Mouse (Mus musculus): ENCODE results near the gene Patj. TPM values are rescaled to one million over a fixed set of nuclear protein-coding genes. Genes with fewer than 3 reads are reported as not detected.

Patj gene
- polyA plus RNA-seq, 1 experiment: 6.4 TPM

GRCm38 (mm10) chr4:98586303-98586702, 190.7 kb downstream of the Patj start:
- no peak overlapping the region for H3K4me3 ChIP-seq (ENCODE audit: insufficient read depth, low read length)
- TF ChIP-seq POLR2A (IDR thresholded peaks at IDR 0.05; ENCODE audit: low read depth, low read length): no peak
- no peak for TF ChIP-seq CTCF (IDR thresholded peaks at IDR 0.05; ENCODE audit: borderline replicate concordance, insufficient read depth, low read length)
- no peaks in the 10 kb centered on the region for H3K4me1 ChIP-seq (ENCODE audit: control insufficient read depth, insufficient read depth, low read length)
- H3K27ac ChIP-seq (ENCODE audit: insufficient read depth, low read length): no peak overlapping the region

- no peak for TF ChIP-seq POLR2A (IDR thresholded peaks at IDR 0.05; ENCODE audit: low read depth, low read length)
- TF ChIP-seq CTCF (IDR thresholded peaks at IDR 0.05; ENCODE audit: borderline replicate concordance, insufficient read depth, low read length): no peak
- no peaks in the 10 kb centered on the region for H3K4me1 ChIP-seq (ENCODE audit: control insufficient read depth, insufficient read depth, low read length)
- H3K27ac ChIP-seq (ENCODE audit: insufficient read depth, low read length): no peak overlapping the region
- no peak overlapping the region for H3K4me3 ChIP-seq (ENCODE audit: insufficient read depth, low read length)
Measured at GRCm38 (mm10) chr4:98587686-98588085, 192.1 kb downstream of the Patj start.

GRCm38 (mm10) chr4:98593961-98594360, 198.4 kb downstream of the Patj start:
- Histone ChIP-seq H3K4me1 (ENCODE audit: control insufficient read depth, insufficient read depth, low read length) (no peaks in the 10 kb centered on the region), H3K27ac (ENCODE audit: insufficient read depth, low read length) (no peak overlapping the region), H3K4me3 (ENCODE audit: insufficient read depth, low read length) (no peak overlapping the region)
- no peak for TF ChIP-seq POLR2A (IDR thresholded peaks at IDR 0.05; ENCODE audit: low read depth, low read length)
- TF ChIP-seq CTCF (IDR thresholded peaks at IDR 0.05; ENCODE audit: borderline replicate concordance, insufficient read depth, low read length): no peak

GRCm38 (mm10) chr4:98598546-98598971, 203.0 kb downstream of the Patj start:
- H3K4me1 ChIP-seq (ENCODE audit: control insufficient read depth, insufficient read depth, low read length): no peaks in the 10 kb centered on the region; the same call in 1 of the 2 replicates
- H3K27ac ChIP-seq (ENCODE audit: insufficient read depth, low read length): no peak overlapping the region
- no peak overlapping the region for H3K4me3 ChIP-seq (ENCODE audit: insufficient read depth, low read length)
- TF ChIP-seq CTCF (IDR thresholded peaks at IDR 0.05; ENCODE audit: borderline replicate concordance, insufficient read depth, low read length) (no peak), POLR2A (IDR thresholded peaks at IDR 0.05; ENCODE audit: low read depth, low read length) (no peak)

- no peak overlapping the region for H3K4me3 ChIP-seq (ENCODE audit: insufficient read depth, low read length)
- no peak overlapping the region for H3K27ac ChIP-seq (ENCODE audit: insufficient read depth, low read length)
- no peaks in the 10 kb centered on the region; the same call in 1 of the 2 replicates for H3K4me1 ChIP-seq (ENCODE audit: control insufficient read depth, insufficient read depth, low read length)
- TF ChIP-seq CTCF (IDR thresholded peaks at IDR 0.05; ENCODE audit: borderline replicate concordance, insufficient read depth, low read length) (no peak), POLR2A (IDR thresholded peaks at IDR 0.05; ENCODE audit: low read depth, low read length) (no peak)
Measured at GRCm38 (mm10) chr4:98599358-98599757, 203.8 kb downstream of the Patj start.

- Histone ChIP-seq H3K27ac (ENCODE audit: insufficient read depth, low read length) (no peak overlapping the region), H3K4me1 (ENCODE audit: control insufficient read depth, insufficient read depth, low read length) (no peaks in the 10 kb centered on the region; the same call in 1 of the 2 replicates), H3K4me3 (ENCODE audit: insufficient read depth, low read length) (no peak overlapping the region)
- TF ChIP-seq CTCF (IDR thresholded peaks at IDR 0.05; ENCODE audit: borderline replicate concordance, insufficient read depth, low read length): no peak
- TF ChIP-seq POLR2A (IDR thresholded peaks at IDR 0.05; ENCODE audit: low read depth, low read length): no peak
Measured at GRCm38 (mm10) chr4:98603131-98603530, 207.5 kb downstream of the Patj start.

GRCm38 (mm10) chr4:98610501-98610900, 214.9 kb downstream of the Patj start:
- Histone ChIP-seq H3K4me1 (ENCODE audit: control insufficient read depth, insufficient read depth, low read length) (no peaks in the 10 kb centered on the region), H3K4me3 (ENCODE audit: insufficient read depth, low read length) (no peak overlapping the region), H3K27ac (ENCODE audit: insufficient read depth, low read length) (no peak overlapping the region)
- no peak for TF ChIP-seq CTCF (IDR thresholded peaks at IDR 0.05; ENCODE audit: borderline replicate concordance, insufficient read depth, low read length)
- TF ChIP-seq POLR2A (IDR thresholded peaks at IDR 0.05; ENCODE audit: low read depth, low read length): no peak

GRCm38 (mm10) chr4:98614395-98614794, 218.8 kb downstream of the Patj start:
- TF ChIP-seq POLR2A (IDR thresholded peaks at IDR 0.05; ENCODE audit: low read depth, low read length): no peak
- H3K4me1 ChIP-seq (ENCODE audit: control insufficient read depth, insufficient read depth, low read length): no peaks in the 10 kb centered on the region
- no peak overlapping the region for H3K27ac ChIP-seq (ENCODE audit: insufficient read depth, low read length)
- no peak overlapping the region for H3K4me3 ChIP-seq (ENCODE audit: insufficient read depth, low read length)

GRCm38 (mm10) chr4:98619199-98619598, 223.6 kb downstream of the Patj start:
- Histone ChIP-seq H3K4me3 (ENCODE audit: insufficient read depth, low read length) (no peak overlapping the region), H3K4me1 (ENCODE audit: control insufficient read depth, insufficient read depth, low read length) (no peaks in the 10 kb centered on the region), H3K27ac (ENCODE audit: insufficient read depth, low read length) (no peak overlapping the region)
- TF ChIP-seq CTCF (IDR thresholded peaks at IDR 0.05; ENCODE audit: borderline replicate concordance, insufficient read depth, low read length): no peak
- TF ChIP-seq POLR2A (IDR thresholded peaks at IDR 0.05; ENCODE audit: low read depth, low read length): no peak

- no peaks in the 10 kb centered on the region for H3K4me1 ChIP-seq (ENCODE audit: control insufficient read depth, insufficient read depth, low read length)
- no peak overlapping the region for H3K4me3 ChIP-seq (ENCODE audit: insufficient read depth, low read length)
- H3K27ac ChIP-seq (ENCODE audit: insufficient read depth, low read length): no peak overlapping the region
- TF ChIP-seq CTCF (IDR thresholded peaks at IDR 0.05; ENCODE audit: borderline replicate concordance, insufficient read depth, low read length) (no peak), POLR2A (IDR thresholded peaks at IDR 0.05; ENCODE audit: low read depth, low read length) (no peak)
Measured at GRCm38 (mm10) chr4:98620986-98621784, 225.6 kb downstream of the Patj start.

Measured in embryonic fibroblast, embryonic 13.5 days (primary cell).